Mouse (Mus musculus): ENCODE data around the gene Fam71e2.

Fam71e2 gene

GRCm38 (mm10) chr7:4739544-4740275, 31.4 kb downstream of the Fam71e2 start, which contains the start of gene Kmt5c:
Gene Kmt5c (plus strand): TSS chr7:4740115.
- DNase-seq (ENCODE audit: low spot score in 2 of 2), result peak; percentile 98 to 99

- DNase-seq (ENCODE audit: low spot score in 2 of 2), result no peak
Observed at GRCm38 (mm10) chr7:4739041-4739543, 32.0 kb downstream of the Fam71e2 start.

- no peak for DNase-seq (ENCODE audit: low spot score in 2 of 2)
Observed at GRCm38 (mm10) chr7:4732968-4733392, 38.1 kb downstream of the Fam71e2 start.

- no peak for DNase-seq (ENCODE audit: low spot score in 2 of 2)
Observed at GRCm38 (mm10) chr7:4731090-4731489, 40.0 kb downstream of the Fam71e2 start.

GRCm38 (mm10) chr7:4725169-4725568, 45.9 kb downstream of the Fam71e2 start, which contains the start of gene Tmem150b:
Gene Tmem150b (minus strand): TSS chr7:4725249.
- DNase-seq (ENCODE audit: low spot score in 2 of 2), result no peak

GRCm38 (mm10) chr7:4724359-4724758, 46.7 kb downstream of the Fam71e2 start:
- no peak for DNase-seq (ENCODE audit: low spot score in 2 of 2)

GRCm38 (mm10) chr7:4723508-4723907, 47.6 kb downstream of the Fam71e2 start:
- peak; percentile 26 to 57 for DNase-seq (ENCODE audit: low spot score in 2 of 2)

- DNase-seq (ENCODE audit: low spot score in 2 of 2), result no peak
Observed at GRCm38 (mm10) chr7:4719276-4719675, 51.8 kb downstream of the Fam71e2 start.

GRCm38 (mm10) chr7:4716955-4717354, 54.1 kb downstream of the Fam71e2 start:
- no peak for DNase-seq (ENCODE audit: low spot score in 2 of 2)

GRCm38 (mm10) chr7:4712594-4712993, 58.5 kb downstream of the Fam71e2 start:
- DNase-seq (ENCODE audit: low spot score in 2 of 2), result no peak

GRCm38 (mm10) chr7:4705098-4705497, 66.0 kb downstream of the Fam71e2 start:
- DNase-seq (ENCODE audit: low spot score in 2 of 2), result peak in 1 of 2 experiments; percentile 31

All from frontal cortex, postnatal 36 days (tissue).